Mouse (Mus musculus) kidney, embryonic 16.5 days (tissue): ENCODE data around the gene Gm20388. TPM values are rescaled to one million over a fixed set of nuclear protein-coding genes. Genes with fewer than 3 reads are reported as not detected.
"Not testable (repeated sequence)": the region's sequence is repeated elsewhere in the genome, so short reads cannot be mapped to it uniquely, and the experiment has no call there.

Experiments used
- ATAC-seq: fragments of 200-750 bp; cut with Nextera tagmentation; 2 replicates; pipeline ENCODE4 v1.8.0; 2017; ENCODE audit warnings: moderate TSS enrichment; ENCODE audit not compliant: low FRiP score, low TSS enrichment
- H3K27ac ChIP-seq: fragments of 300-500 bp; sonication (generic); 2 replicates; pipeline ENCODE4 v1.5.1; 2014; ENCODE audit warnings: low read length
- H3K27me3 ChIP-seq: fragments of 300-500 bp; sonication (generic); 2 replicates; pipeline ENCODE4 v1.6.1; 2014; ENCODE audit warnings: low read length, control low read depth, mixed read lengths; ENCODE audit not compliant: insufficient read depth
- H3K36me3 ChIP-seq: fragments of 300-500 bp; sonication (generic); 2 replicates; pipeline ENCODE4 v1.6.1; 2014; ENCODE audit warnings: low read length, control low read depth, mixed read lengths; ENCODE audit not compliant: insufficient read depth
- H3K4me1 ChIP-seq: fragments of 300-500 bp; sonication (generic); 2 replicates; pipeline ENCODE4 v1.6.1; 2014; ENCODE audit warnings: low read length, control low read depth, mixed read lengths; ENCODE audit not compliant: insufficient read depth
- H3K4me2 ChIP-seq: fragments of 300-500 bp; sonication (generic); replicated peaks from 2 replicates; pipeline ENCODE4 v1.6.1; 2014; ENCODE audit warnings: low read depth, low read length
- H3K4me3 ChIP-seq: fragments of 300-500 bp; sonication (generic); 2 replicates; pipeline ENCODE4 v1.5.1; 2014; ENCODE audit warnings: mild to moderate bottlenecking, low read length
- H3K9ac ChIP-seq: fragments of 300-500 bp; sonication (generic); replicated peaks from 2 replicates; pipeline ENCODE4 v1.6.1; 2014; ENCODE audit warnings: low read length
- H3K9me3 ChIP-seq: fragments of 300-500 bp; sonication (generic); 2 replicates; pipeline ENCODE4 v1.6.1; 2016; ENCODE audit warnings: low read length, control low read depth
- WGBS: fragments of 180-500 bp; shearing (Covaris S2); extraction: QIAGEN DNeasy Blood & Tissue Kit; methylation state at CpG from one replicate; pipeline ENCODE4 v1.1.7; 2014; 5-methylcytosine and 5-hydroxymethylcytosine counted together
- polyA plus RNA-seq: library from polyadenylated mRNA; unstranded; fragments of >200 nt; fragmentation: Nextera tagmentation; extraction: Ambion mirVana; gene quantifications from 2 replicates; pipeline ENCODE4 v1.2.1, GENCODE M21; 2015

The Gm20388 gene
- polyA plus RNA-seq, 1 experiment from 2014 or later: 7.7 TPM

DNA sequence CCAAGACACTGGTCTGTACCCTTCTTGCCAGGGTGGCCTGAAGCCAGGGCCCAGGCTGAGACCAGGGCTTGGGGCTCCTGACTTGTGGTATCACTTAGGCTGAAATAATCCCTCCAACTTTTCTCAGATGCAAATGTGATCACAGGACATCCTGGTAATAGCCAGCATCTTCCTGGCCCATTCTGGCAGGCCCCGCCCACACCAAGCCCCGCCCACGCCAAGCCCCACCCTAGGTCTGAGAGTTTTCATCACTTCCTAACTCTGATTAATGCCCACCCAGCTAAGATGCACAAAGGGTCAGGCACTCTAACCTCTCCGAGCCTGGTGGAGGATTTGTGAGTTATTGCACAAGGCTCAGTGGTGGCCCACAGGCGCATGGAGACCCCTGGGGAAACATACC lies 2709.8 kb downstream of the Gm20388 start:
- ATAC-seq: no peak
- WGBS: 23% methylated on average over 5 of the region's 5 CpGs
- H3K4me2 ChIP-seq: no peak overlapping the region

DNA sequence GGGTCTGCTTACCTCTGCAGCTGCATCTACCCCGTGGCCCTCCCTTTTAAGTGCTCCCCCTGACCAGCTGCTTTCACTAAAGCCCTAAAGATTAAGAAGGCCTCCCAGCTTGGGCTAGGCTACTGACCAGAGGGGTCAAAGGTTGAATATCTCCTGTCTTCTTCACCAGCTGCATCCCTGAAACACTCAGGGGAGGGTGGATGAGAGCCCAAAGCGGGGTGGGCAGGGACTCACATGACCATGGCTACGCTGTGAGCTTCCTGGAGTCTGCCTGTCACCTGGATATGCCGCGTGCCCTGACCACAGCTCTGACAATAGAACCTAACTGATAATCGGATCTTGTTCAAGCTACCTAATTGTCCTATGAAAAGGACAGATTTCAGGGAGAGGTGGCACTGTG lies 2712.1 kb downstream of the Gm20388 start, which contains the start of gene Pabpn1l:
Gene Pabpn1l, minus strand, starts transcription at position 13 of the 400 bp plus-strand sequence.
- no peaks in the 10 kb centered on the region for H3K36me3 ChIP-seq
- WGBS: 71% methylated on average over 6 of the region's 6 CpGs
- H3K9me3 ChIP-seq: no peaks in the 10 kb centered on the region
- no peak for ATAC-seq
- H3K9ac ChIP-seq: no peak within 1 kb of the TSS
- H3K4me2 ChIP-seq: no peak within 1 kb of the TSS
- peaks cover 25% of the 10 kb centered on the region for H3K4me1 ChIP-seq
- no peak within 1 kb of the TSS for H3K27ac ChIP-seq
- H3K27me3 ChIP-seq: no peaks in the 10 kb centered on the region
- no peak within 1 kb of the TSS for H3K4me3 ChIP-seq

More for the DNA sequence above, 2709.8 kb downstream of the Gm20388 start:
- Histone ChIP-seq H3K4me1 (peaks cover 25% of the 10 kb centered on the region), H3K9ac (no peak overlapping the region), H3K4me3 (no peak overlapping the region), H3K36me3 (no peaks in the 10 kb centered on the region), H3K27ac (no peak overlapping the region), H3K27me3 (no peaks in the 10 kb centered on the region), H3K9me3 (no peaks in the 10 kb centered on the region)

DNA sequence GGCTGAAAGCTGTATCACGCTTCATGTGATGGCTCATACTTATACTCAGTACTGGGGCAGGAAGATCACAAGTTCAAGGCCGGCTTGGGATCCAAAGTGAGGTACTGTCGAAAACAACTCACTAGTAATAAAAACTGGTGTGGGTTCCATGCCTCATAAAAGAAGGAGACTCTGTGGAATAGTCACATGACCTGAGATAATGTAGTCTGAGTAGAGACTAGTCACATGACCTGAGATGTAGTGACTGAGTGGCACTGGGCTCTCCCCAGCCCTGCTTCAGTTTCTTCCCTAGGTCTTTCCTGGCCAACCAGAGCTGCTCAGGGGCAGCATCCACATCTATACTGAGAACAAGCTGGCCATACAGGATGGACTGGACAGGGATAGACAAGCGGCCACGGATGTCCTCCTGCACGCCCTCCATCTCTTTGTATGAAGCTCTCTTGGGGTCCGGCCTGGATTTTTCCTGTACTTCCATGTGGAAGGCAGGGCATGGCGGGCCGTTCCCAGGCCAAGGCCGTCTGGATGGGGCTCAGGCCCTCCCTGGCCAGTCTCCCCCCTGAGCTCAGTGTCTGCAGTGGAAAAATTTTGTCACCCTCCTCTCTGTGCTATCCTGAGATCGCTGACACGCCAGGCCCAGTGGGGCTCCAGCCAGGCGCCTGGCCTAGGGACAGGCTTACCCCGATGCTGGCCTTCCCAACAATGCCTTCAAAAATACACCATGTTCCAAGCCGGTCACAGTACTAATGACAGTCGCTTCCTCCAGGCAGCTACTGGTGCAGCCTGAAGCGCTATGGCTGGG lies 2713.4 kb downstream of the Gm20388 start:
- H3K4me3 ChIP-seq: no peak overlapping the region
- no peaks in the 10 kb centered on the region for H3K27me3 ChIP-seq
- no peaks in the 10 kb centered on the region for H3K9me3 ChIP-seq
- peaks cover 20% of the 10 kb centered on the region for H3K4me1 ChIP-seq
- no peak for ATAC-seq
- H3K36me3 ChIP-seq: no peaks in the 10 kb centered on the region
- H3K9ac ChIP-seq: no peak overlapping the region
- 93% methylated on average over 17 of the region's 17 CpGs for WGBS
- H3K27ac ChIP-seq: no peak overlapping the region
- no peak overlapping the region for H3K4me2 ChIP-seq

DNA sequence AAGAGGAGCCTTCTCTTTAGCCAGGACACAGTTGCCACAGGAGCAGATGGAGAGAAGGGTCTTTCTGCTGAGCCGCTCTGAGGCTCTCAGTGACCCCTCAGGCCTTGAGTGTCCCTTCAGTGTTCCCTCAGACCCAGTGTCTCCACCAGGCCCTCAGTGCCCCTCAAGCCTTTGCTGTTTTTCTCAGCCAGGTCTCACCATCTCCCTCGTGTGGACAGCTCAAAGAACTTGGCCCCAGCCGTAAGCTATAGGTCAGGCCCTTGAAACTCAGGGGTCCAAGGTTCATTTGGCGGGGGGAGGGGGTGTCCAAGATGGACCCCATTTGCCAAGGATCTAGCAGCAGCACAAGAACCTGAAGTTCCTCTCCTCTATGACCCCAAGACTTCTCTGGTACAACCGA lies 2714.0 kb downstream of the Gm20388 start:
- Histone ChIP-seq H3K9me3 (no peaks in the 10 kb centered on the region), H3K27me3 (no peaks in the 10 kb centered on the region), H3K27ac (no peak overlapping the region), H3K9ac (no peak overlapping the region), H3K36me3 (no peaks in the 10 kb centered on the region), H3K4me2 (no peak overlapping the region), H3K4me3 (no peak overlapping the region), H3K4me1 (peaks cover 20% of the 10 kb centered on the region)
- ATAC-seq: no peak
- 66% methylated on average over 5 of the region's 5 CpGs for WGBS

DNA sequence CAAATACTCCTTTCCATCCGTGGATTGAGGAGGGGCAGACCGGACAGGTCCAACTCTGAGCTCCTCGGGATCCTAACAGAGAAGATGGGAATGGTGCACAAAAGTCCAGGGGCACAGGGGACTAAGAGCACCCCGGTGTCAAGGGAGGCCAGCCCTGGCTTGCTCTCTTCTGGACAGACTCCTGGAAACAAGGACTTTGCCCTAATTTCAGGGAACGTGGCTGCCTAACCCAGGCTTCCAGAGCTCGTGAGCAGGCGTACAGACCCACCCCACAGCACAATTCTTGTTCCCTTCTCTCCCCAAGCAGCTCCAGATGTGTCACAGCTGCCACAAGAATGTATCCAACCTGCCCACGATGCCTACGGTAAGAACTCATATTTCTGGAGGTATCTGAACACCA lies 2715.2 kb downstream of the Gm20388 start:
- no peak for ATAC-seq
- no peak overlapping the region for H3K27ac ChIP-seq
- no peak overlapping the region for H3K9ac ChIP-seq
- no peak overlapping the region for H3K4me2 ChIP-seq
- H3K27me3 ChIP-seq: no peaks in the 10 kb centered on the region
- no peaks in the 10 kb centered on the region for H3K9me3 ChIP-seq
- H3K4me1 ChIP-seq: peaks cover 13% of the 10 kb centered on the region
- WGBS: 80% methylated on average over 9 of the region's 9 CpGs
- no peak overlapping the region for H3K4me3 ChIP-seq
- H3K36me3 ChIP-seq: no peaks in the 10 kb centered on the region

DNA sequence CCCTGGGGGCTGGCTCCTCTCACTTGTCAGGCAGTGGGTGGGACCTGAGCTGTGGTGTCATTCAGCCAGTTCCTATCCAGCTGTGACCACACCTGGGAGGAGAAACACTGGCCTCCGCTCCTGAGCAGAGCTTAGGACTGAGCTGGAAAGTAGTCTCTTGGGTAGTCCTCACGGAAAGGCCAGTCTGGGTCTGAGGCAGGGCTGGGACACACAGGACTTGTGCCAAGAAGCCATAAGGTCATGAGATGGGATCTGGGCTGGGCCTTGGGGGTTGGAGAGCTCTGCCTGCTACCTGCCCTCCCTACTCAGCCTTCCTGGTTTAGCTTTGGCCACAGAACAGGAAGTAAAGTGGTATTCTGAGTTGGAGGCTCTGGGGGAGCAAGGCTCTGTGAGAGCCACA lies 2716.3 kb downstream of the Gm20388 start:
- Histone ChIP-seq H3K4me3 (no peak overlapping the region), H3K27ac (no peak overlapping the region), H3K36me3 (no peaks in the 10 kb centered on the region), H3K4me2 (no peak overlapping the region), H3K27me3 (no peaks in the 10 kb centered on the region), H3K9me3 (no peaks in the 10 kb centered on the region), H3K4me1 (peaks cover 5% of the 10 kb centered on the region; the same call in 1 of the 2 replicates), H3K9ac (no peak overlapping the region)
- 78% methylated on average over 2 of the region's 2 CpGs for WGBS
- ATAC-seq: no peak

DNA sequence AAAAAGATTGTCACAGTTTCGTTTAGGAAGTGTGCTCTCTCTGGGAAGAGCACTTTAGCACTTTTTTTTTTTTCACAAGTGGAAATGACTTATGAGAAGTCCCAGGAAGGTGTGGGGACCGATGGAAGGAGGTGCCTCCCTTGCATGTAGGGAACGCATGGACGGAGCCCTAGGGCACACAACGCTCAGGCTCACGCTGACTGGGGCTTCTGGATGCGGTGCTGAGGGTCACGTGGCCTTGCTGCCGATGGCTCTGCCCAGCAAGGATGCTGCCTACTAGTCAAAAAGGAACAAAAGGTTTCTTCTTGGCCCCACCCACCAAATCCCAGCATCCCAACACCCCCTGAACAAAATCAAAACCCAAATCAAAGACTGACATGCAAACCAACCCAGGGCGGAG lies 2718.7 kb downstream of the Gm20388 start:
- Histone ChIP-seq H3K4me2 (no peak overlapping the region), H3K27ac (no peak overlapping the region), H3K9ac (no peak overlapping the region), H3K9me3 (no peaks in the 10 kb centered on the region), H3K36me3 (0 out of 2 replicates have a peak, but pooled peaks cover 3% of the 10 kb centered on the region), H3K4me1 (peaks cover 5% of the 10 kb centered on the region; the same call in 1 of the 2 replicates), H3K27me3 (no peaks in the 10 kb centered on the region), H3K4me3 (no peak overlapping the region)
- 37% methylated on average over 10 of the region's 10 CpGs for WGBS
- no peak for ATAC-seq

DNA sequence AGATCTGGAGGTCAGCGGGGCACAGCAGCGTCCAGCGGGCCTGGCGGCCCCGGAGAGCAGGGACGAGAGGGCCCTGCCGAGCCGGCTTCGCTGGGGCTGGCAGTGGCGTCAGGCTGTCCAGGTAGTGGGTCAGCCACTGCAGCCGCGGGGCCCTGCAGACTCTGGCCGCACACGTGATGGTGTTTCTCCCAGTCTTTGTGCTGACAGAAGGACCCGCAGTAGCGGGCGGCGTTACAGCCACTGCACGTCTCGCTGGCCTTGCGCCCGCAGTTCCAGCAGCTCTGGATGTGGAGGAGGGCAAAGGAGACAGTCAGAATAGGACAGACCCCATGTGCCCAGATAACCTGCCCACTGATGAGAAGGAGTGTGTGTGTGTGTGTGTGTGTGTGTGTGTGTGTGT lies 2720.1 kb downstream of the Gm20388 start:
- ATAC-seq: peak; percentile 43; the same call in 1 of the 2 replicates
- Histone ChIP-seq H3K9me3 (no peaks in the 10 kb centered on the region), H3K4me3 (no peak overlapping the region; the same call in 1 of the 2 replicates), H3K4me2 (peak overlapping the region; percentile 31), H3K36me3 (0 out of 2 replicates have a peak, but pooled peaks cover 3% of the 10 kb centered on the region), H3K27me3 (no peaks in the 10 kb centered on the region), H3K9ac (no peak overlapping the region; the same call in 1 of the 2 replicates), H3K4me1 (peaks cover 11% of the 10 kb centered on the region), H3K27ac (no peak overlapping the region)
- 49% methylated on average over 22 of the region's 22 CpGs for WGBS

DNA sequence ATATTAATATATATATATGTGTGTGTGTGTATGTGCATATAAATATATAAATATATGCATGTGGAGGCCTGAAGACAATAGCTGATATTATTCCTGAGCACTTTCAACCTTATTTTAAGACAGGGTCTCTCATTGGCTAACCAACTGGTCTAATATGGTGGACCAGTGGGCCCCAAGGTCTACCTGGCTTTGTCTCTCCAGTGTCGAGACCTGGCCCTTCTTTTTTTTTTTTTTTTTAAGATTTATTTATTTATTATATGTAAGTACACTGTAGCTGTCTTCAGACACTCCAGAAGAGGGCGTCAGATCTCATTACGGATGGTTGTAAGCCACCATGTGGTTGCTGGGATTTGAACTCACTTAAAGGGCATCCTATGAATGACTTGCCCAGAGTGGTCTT lies 2721.5 kb downstream of the Gm20388 start:
- H3K27ac ChIP-seq, H3K9ac ChIP-seq, H3K36me3 ChIP-seq, H3K9me3 ChIP-seq, H3K27me3 ChIP-seq, ATAC-seq, H3K4me3 ChIP-seq, H3K4me2 ChIP-seq: not testable (repeated sequence)
- 71% methylated on average over 3 of the region's 3 CpGs for WGBS
- H3K4me1 ChIP-seq: peaks cover 11% of the 10 kb centered on the region

DNA sequence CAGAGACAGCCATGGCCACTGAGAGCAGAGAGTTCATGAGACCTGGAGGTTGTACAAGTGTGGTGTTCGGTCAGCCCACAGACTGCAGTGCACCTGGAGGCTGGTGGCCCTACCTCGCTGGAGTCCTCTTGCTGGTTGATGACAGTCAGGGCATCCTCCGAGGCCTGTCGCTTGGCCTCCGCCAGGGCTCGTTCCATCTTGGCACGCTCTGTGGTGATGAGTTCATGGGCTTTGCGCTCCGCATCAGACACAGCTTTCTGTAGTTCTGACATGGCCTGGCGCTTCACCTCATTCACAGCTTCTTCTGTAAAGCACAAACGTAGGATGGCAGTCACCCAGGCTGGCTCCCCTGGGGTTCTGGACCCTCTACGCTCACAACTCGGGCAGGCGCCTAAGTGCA lies 2722.6 kb downstream of the Gm20388 start:
- 0 out of 2 replicates have a peak, but pooled peaks cover 3% of the 10 kb centered on the region for H3K36me3 ChIP-seq
- no peaks in the 10 kb centered on the region for H3K9me3 ChIP-seq
- 89% methylated on average over 14 of the region's 14 CpGs for WGBS
- H3K27me3 ChIP-seq: no peaks in the 10 kb centered on the region
- H3K27ac ChIP-seq: no peak overlapping the region
- H3K4me3 ChIP-seq: no peak overlapping the region
- no peak overlapping the region for H3K9ac ChIP-seq
- H3K4me1 ChIP-seq: peaks cover 11% of the 10 kb centered on the region
- no peak overlapping the region for H3K4me2 ChIP-seq
- ATAC-seq: no peak
